Mouse (Mus musculus) cerebellum, adult 2 months (tissue): Measurements from ENCODE around the gene Hmgcl.

Experiments used
- CTCF ChIP-seq: fragments of 200-500 bp; IDR thresholded peaks from 2 replicates; pipeline ENCODE4 v1.5.1; 2011; ENCODE audit warnings: low read depth, mild to moderate bottlenecking, control low read depth, low read length, moderate library complexity, borderline replicate concordance; ENCODE audit not compliant: insufficient read depth
- POLR2A ChIP-seq: fragments of 200-500 bp; IDR thresholded peaks from 2 replicates; pipeline ENCODE4 v1.6.1; 2011; ENCODE audit warnings: low read length, control low read depth, borderline replicate concordance; ENCODE audit not compliant: insufficient read depth

- TF ChIP-seq CTCF (peak; percentile 85), POLR2A (no peak)
Measured at GRCm38 (mm10) chr4:135954241-135954640, 8.0 kb downstream of the Hmgcl start.
